Mouse (Mus musculus): ENCODE results near the gene Cic. TPM values are rescaled to one million over a fixed set of nuclear protein-coding genes. Genes with fewer than 3 reads are reported as not detected.
"Not testable (repeated sequence)": the region's sequence is repeated elsewhere in the genome, so short reads cannot be mapped to it uniquely, and the experiment has no call there.

The Cic gene
- total RNA-seq, 2 experiments from 2014 or later = 38.2 to 44.1 TPM

GRCm38 (mm10) chr7:25240631-25241030, 26.9 kb upstream of the Cic start:
- no peak for DNase-seq
- intact Hi-C loops (cut with DNase I; ENCODE audit: low total_unique reads) = loop anchor here (5.0 to 10.0 kb wide), 2 partner anchors 37 to 74 kb away; partner anchors contain the start of gene Megf8

DNA sequence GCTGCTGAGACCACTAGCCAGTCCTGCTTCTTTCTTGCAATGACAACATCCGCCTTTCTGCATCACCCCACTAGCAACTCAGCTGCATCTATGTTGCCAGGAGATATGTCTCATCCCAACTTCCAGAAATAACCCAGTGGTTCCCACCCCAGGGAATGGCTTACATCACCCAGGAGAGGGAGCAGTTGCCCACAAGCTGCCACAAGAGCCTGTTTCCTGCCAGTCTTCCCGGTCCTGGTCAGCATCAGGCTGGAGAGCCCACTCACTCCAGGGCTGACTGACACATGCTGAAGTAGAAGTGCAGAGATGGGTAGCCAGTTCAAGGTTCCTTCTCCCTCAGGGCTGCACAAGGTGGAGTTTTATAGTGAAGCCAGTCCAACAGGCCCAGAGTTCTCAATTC, 26.4 kb upstream of the Cic start:
- intact Hi-C loops (cut with DNase I; ENCODE audit: low total_unique reads) = loop anchor here (5.0 to 10.0 kb wide), 2 partner anchors 36 to 74 kb away; partner anchors contain the start of gene Megf8
- DNase-seq = peak; percentile 62

DNA sequence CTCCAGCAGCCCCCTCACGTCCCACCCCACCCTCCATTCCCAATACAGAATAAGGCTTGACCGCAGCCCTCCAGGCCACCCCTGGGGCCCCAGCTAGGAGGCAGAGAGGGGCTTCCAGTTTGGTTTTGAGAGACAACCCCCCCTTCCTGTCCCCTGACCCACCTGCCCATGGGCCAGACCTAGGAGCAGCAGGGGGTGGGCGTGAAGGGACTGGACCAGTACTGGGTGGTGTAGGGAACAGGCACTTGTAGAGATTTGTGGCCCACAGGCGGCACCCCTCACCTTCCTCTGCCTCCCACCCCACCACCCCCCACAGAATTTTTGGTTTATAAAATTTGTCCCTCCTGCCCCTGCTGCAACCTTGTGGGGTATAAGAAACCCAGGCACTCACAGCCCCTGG, 24.1 kb upstream of the Cic start:
- no peak for DNase-seq
- intact Hi-C loops (cut with DNase I; ENCODE audit: low total_unique reads) = loop anchor here (5.0 to 10.0 kb wide), 2 partner anchors 34 to 71 kb away; partner anchors contain the start of gene Megf8

DNA sequence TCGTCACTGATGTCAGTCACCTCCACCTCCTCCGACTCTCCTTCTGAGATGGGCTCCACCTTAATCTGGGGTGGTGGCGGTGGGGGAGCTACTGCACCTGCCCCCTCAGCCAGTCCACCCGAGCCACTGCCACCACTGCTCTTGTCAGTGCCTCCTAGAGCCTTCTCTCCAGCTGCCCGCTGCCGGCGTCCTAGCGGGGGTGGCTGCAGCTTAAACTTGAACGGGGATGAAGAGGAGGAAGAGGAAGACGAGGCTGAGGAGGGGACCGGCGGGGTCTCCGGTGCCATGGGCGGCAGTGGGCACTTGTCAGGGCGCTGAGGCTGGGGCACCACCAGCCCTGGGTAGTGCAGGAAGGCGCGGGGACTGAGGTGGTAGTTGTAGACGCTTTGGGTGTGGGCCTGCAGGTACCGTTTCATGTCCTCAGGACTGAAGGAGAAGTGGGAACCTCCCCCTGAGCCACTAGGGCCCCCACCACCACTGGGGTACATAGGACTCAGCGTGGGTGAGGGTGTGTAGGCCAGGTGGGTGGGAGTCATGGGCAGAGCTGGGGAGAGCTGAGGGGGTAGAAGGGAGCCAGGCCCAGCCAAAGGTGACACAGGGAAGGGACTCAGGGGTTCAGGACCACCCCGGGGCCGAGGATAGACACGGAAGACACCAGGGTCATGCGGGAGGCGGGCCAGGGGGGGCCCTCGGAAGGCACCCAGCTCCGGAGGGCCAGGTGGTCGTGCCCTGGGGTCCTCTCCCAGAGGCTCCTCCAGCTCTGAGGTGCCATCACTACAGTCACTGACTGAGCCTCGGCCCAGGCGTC, 22.7 kb upstream of the Cic start:
- intact Hi-C loops (cut with DNase I; ENCODE audit: low total_unique reads) = loop anchor here (5.0 to 10.0 kb wide), 2 partner anchors 33 to 70 kb away; partner anchors contain the start of gene Megf8
- DNase-seq = no peak

GRCm38 (mm10) chr7:25246079-25246758, 21.3 kb upstream of the Cic start:
- intact Hi-C loops (cut with DNase I; ENCODE audit: low total_unique reads) = loop anchor here (10.0 kb wide), 1 partner anchor 69 kb away; the partner anchor contains the start of gene Megf8
- no peak for DNase-seq

GRCm38 (mm10) chr7:25246759-25247137, 20.8 kb upstream of the Cic start:
- intact Hi-C loops (cut with DNase I; ENCODE audit: low total_unique reads) = loop anchor here (10.0 kb wide), 1 partner anchor 68 kb away; the partner anchor contains the start of gene Megf8
- no peak for DNase-seq

DNA sequence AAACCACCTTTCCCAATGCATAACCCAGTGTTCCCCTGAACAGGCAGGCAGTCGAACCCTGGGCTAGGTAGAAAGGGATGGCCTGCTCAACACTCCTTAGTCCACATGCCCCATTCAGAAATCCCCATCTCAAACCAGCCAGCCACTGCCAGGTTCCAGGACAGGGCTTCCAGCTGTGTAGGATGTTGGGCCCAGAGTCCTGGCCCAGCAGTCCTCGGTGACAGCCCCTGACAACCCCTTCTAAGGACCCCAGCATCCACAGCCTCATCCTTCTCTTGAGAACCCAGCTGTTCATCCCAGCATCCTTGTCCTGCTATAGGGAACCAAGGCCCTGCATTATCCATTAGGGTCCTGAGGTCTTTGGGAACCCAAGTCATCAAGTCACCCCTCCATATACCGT, 20.0 kb upstream of the Cic start:
- intact Hi-C loops (cut with DNase I; ENCODE audit: low total_unique reads) = loop anchor here (10.0 kb wide), 1 partner anchor 67 kb away; the partner anchor contains the start of gene Megf8
- DNase-seq = no peak

- intact Hi-C loops (cut with DNase I; ENCODE audit: low total_unique reads) = loop anchor here (10.0 kb wide), 1 partner anchor 67 kb away; the partner anchor contains the start of gene Megf8
- no peak for DNase-seq
Observed at GRCm38 (mm10) chr7:25248018-25248647, 19.4 kb upstream of the Cic start.

- intact Hi-C loops (cut with DNase I; ENCODE audit: low total_unique reads) = loop anchor here (10.0 kb wide), 1 partner anchor 66 kb away; the partner anchor contains the start of gene Megf8
- no peak for DNase-seq
Observed at GRCm38 (mm10) chr7:25248846-25249313, 18.6 kb upstream of the Cic start.

- intact Hi-C loops (cut with DNase I; ENCODE audit: low total_unique reads) = loop anchor here (10.0 kb wide), 1 partner anchor 65 kb away; the partner anchor contains the start of gene Megf8
- DNase-seq = peak; percentile 86
Observed at GRCm38 (mm10) chr7:25249314-25250140, 18.0 kb upstream of the Cic start.

- peak; percentile 94 for DNase-seq
- intact Hi-C loops (cut with DNase I; ENCODE audit: low total_unique reads) = no loop called here
Observed at GRCm38 (mm10) chr7:25250141-25250972, 17.1 kb upstream of the Cic start, which contains the start of gene Erf. Gene Erf, minus strand, starts transcription at chr7:25250761.

DNA sequence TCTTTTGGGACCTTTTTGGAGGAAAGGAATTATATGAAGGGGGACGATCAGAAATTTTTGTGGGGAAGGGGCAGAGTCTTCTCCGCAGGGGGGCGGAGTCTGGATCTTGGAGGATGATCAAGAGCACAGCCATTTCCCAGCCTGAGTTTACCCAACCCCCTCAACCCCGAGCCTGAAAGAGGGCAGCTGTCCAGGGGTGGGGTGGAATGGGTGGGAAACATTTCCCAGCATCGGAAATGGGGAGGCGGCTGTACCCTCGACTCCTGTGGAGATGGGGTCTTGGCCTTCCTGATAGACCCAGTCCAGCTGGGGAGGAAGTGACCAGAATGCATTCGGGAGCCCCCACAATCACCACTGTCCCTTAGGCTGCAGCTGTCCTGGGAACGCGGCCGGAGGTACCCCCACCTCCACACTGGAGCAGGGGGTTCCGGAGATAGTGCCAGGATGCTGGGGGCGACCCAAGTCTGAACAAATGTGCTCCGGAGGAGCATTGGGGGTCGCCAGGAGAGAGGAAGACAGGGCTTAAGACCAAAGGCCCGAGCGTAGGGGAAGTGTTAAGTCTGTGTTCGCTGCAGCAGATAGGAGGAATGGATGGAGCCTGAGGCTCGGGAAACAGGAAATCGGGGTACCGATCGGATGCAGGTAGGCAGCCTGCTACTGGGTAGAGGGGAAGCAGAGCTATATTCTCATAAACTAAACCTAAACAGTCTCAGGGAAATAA, 16.3 kb upstream of the Cic start:
- DNase-seq = peak; percentile 80
- intact Hi-C loops (cut with DNase I; ENCODE audit: low total_unique reads) = no loop called here

- intact Hi-C loops (cut with DNase I; ENCODE audit: low total_unique reads) = no loop called here
Observed at GRCm38 (mm10) chr7:25251822-25252221, 15.7 kb upstream of the Cic start.

GRCm38 (mm10) chr7:25261896-25262295, 5.6 kb upstream of the Cic start:
- intact Hi-C loops (cut with DNase I; ENCODE audit: low total_unique reads) = no loop called here

More at GRCm38 (mm10) chr7:25251822-25252221, 15.7 kb upstream of the Cic start:
- DNase-seq = no peak

DNA sequence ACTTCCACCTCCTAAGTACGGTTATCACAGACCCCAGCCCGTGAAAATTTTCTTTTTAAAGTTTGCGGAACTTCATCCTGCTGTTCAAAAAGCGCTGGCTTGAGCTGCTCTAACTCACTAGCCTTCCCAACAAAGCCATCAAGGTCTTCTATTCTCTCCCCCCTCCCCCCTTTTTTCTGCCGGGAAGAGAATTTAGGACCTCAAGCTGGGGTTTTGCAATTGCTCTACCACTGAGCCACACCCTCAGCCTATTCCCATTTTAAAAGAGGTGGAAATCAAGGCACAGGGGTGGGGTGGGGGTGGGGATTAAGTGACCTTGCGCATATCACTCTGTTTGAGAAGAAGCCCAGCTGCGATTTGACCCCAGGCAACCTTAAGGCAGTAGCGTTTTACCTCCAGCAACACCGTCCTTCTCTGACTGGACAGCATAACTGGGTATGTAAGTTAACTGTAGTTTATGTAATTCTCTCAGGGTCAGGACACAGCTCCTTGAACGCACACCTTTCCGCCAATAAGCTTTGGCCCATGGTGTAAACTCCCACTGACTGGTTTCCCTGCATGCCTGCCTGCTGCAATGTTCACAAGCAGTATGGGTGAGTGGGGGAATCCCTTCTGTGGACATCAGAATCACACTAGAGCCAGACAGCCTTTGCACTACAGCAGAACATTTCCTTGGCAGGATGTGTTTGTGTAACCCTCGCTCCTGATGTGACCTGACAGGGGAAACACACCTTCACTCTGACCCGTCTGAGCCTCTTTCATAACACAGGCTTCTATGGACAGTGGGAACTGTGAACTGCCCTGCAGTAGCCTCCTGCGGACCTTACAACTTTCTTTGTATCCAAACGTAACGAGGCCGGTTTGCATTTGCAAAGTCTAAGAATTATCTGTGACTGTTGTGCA, 3.3 kb upstream of the Cic start:
- no peak for DNase-seq
- intact Hi-C loops (cut with DNase I; ENCODE audit: low total_unique reads) = no loop called here

More at GRCm38 (mm10) chr7:25261896-25262295, 5.6 kb upstream of the Cic start:
- DNase-seq = no peak

- intact Hi-C loops (cut with DNase I; ENCODE audit: low total_unique reads); DNase-seq: not testable (repeated sequence)
Observed at GRCm38 (mm10) chr7:25265743-25266142, 1.8 kb upstream of the Cic start.
